Mouse (Mus musculus): ENCODE measurements around the gene Pgap3.

The Pgap3 gene

DNA sequence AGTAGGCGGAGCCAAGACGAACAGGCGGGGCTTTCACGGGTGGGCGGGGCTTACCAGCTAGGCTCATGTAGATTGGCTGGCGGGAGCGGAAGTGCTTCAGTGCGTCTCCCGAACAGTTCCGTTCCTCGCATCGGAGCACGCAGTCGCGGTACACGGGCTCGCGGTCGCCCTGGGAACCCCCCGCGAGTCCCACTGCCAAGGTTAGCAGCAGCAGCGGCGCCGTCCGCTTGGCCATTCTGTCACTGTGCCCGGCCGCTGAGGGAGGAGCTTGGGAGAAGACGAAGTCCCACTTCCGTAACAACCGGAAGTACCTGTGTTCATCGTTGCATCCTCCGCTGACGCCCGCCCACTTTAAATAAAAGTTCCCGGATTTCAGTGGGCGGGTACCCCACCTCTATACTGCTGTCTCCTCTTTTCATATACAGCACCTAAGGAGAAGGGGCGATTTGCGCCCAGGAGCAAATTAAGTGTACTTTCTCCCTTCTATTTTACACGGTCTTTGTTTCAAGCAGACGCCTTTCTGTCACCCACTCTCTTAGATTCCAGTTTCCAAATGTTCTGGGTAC is at the start of gene Pgap3:
Gene Pgap3, minus strand, starts transcription at position 330 of the 566 bp plus-strand sequence.
- DNase-seq (ENCODE audit: low read depth, low spot score): peak; percentile 81

GRCm38 (mm10) chr11:98449419-98449818 is 49.1 kb upstream of the Pgap3 start:
- no peak for DNase-seq (ENCODE audit: low read depth, low spot score)

- no peak for DNase-seq (ENCODE audit: low read depth, low spot score)
These were observed 48.0 kb upstream of the Pgap3 start for GRCm38 (mm10) chr11:98448191-98448790.

DNA sequence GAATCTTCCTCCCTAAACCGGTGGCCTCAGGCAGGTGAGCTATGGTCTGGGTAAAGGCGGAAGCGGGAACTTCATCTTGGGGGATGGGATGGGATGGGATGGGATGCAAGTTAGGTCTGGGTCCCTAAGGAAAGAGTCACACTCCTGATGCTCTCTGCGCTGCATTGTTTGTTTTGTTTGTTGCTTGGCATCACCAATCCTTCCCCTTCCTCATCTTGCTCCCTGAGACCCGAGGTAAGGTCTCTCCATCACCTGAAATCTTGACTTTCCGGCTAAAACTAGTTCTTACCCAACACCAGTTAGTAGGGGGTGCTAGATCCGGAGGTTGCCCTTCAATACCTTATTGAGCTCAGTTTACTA is 47.2 kb upstream of the Pgap3 start:
- DNase-seq (ENCODE audit: low read depth, low spot score): no peak

- DNase-seq (ENCODE audit: low read depth, low spot score): no peak
These were observed 46.5 kb upstream of the Pgap3 start for GRCm38 (mm10) chr11:98446562-98447474.

DNA sequence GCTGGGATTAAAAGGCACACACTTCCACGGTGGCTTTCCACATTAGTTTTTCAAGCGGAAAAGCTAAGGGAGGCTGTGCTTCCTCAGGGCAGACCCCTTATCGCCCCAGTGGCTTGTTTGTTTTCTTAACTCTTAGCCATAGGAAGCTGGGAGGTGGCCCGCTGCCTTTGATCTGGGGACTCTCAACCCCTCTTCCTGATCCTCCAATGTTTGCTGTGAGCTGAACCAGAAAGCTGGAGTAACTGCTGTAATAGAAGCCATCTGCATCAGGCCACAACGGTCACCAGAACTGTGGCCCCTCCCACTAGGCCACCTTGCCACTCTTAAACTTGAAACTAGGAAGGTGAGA is 45.9 kb upstream of the Pgap3 start, which contains the start of gene Grb7:
Gene Grb7, plus strand, starts transcription at position 182 of the 349 bp plus-strand sequence.
- no peak for DNase-seq (ENCODE audit: low read depth, low spot score)

GRCm38 (mm10) chr11:98445679-98446078 is 45.4 kb upstream of the Pgap3 start:
- DNase-seq (ENCODE audit: low read depth, low spot score): no peak

DNA sequence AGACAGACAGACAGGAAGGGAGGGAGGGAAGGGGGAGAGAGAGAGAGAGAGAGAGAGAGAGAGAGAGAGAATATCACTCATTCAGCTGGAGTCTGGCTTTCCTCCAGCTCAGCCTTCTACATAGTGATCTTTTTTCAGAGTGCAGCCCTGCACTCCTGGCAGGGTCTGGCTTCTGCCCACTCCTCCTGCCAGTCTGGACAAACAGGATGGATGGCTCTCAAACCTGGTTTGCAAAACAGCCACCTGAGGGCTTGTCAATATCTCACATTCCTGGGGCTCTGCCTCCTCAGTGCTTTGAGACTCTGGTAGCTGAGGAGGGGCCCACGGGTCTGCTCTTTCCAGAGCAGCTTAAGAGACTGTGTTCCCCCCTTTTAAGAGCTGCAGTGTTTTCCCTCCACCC is 44.9 kb upstream of the Pgap3 start:
- DNase-seq (ENCODE audit: low read depth, low spot score): no peak

GRCm38 (mm10) chr11:98443688-98444087 is 43.4 kb upstream of the Pgap3 start:
- no peak for DNase-seq (ENCODE audit: low read depth, low spot score)

- peak; percentile 81 for DNase-seq (ENCODE audit: low read depth, low spot score)
These were observed 38.3 kb upstream of the Pgap3 start, which contains the start of gene Mien1 for GRCm38 (mm10) chr11:98438331-98439158. TSS of gene Mien1 (minus strand) at chr11:98438991.

DNA sequence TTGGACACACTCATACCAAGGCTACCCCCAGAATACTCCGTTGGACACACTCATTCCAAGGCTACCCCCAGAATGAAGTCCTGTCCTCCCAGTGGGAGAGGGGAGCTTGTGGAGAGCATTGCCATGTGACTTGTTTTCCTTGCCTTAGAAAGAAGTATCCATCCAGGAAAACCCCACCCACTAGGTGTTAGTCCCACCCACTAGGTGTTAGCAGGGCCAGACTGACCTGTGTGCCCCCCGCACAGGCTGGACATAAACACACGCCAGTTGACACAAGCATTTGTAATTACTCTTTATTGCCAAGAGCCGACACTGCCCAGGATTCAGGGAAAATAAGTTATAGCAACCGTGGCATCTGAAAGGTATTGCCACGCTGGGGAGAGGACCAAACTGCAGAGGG is 37.2 kb upstream of the Pgap3 start:
- no peak for DNase-seq (ENCODE audit: low read depth, low spot score)

GRCm38 (mm10) chr11:98435723-98436122 is 35.4 kb upstream of the Pgap3 start:
- no peak for DNase-seq (ENCODE audit: low read depth, low spot score)

- DNase-seq (ENCODE audit: low read depth, low spot score): no peak
These were observed 31.6 kb upstream of the Pgap3 start for GRCm38 (mm10) chr11:98431743-98432502.

GRCm38 (mm10) chr11:98428436-98428835 is 28.1 kb upstream of the Pgap3 start:
- no peak for DNase-seq (ENCODE audit: low read depth, low spot score)

DNA sequence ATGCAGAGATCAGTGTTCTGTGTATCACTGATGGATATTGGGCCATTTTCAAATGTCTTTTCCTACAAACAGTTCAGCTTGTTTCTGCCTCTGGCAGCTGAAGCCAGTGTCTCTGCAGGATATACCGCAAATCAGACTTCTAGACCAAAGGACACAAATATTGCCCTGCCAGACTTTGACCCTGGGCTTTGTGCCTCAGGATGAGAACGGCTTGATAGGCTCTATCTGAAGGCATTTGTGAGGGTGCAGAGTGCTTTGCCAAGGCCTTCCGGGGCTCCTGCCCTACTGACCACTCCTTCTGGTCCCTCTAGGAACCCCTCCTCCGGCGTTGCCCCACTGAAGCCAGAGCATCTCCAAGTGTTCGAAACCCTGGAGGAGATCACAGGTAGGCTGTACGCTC is 26.3 kb upstream of the Pgap3 start:
- DNase-seq (ENCODE audit: low read depth, low spot score): no peak

DNA sequence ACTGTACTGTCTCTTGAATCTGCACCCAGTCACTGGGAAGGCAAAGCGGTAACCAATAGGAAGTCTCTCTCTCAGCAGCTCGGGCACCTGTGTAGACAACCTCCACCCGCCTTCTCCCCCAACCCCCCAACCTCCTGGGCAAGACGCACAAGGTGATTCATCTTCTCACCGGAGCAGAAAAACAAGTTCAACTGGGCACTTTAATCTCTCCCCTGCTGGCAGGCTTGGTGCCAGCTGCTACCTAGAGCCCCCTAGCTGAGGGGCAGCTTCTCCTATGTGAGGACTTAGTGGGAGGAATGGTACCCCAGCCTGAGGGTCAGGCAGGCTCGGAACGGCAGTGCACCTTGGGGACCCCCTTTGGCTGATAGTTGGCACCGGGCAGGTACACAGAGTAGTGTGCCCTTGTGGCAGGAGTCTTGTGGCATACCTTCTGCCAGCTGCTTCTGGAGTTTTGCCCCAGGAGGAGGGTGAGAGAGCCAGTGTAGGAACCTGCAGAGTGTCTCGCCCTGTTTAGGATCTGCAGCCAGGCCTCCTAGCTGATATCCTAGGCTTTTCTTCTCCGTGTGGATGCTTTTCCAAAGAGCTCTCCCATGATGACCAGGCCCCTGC is 18.8 kb upstream of the Pgap3 start:
- DNase-seq (ENCODE audit: low read depth, low spot score): no peak

GRCm38 (mm10) chr11:98418273-98418672 is 18.0 kb upstream of the Pgap3 start:
- no peak for DNase-seq (ENCODE audit: low read depth, low spot score)

DNA sequence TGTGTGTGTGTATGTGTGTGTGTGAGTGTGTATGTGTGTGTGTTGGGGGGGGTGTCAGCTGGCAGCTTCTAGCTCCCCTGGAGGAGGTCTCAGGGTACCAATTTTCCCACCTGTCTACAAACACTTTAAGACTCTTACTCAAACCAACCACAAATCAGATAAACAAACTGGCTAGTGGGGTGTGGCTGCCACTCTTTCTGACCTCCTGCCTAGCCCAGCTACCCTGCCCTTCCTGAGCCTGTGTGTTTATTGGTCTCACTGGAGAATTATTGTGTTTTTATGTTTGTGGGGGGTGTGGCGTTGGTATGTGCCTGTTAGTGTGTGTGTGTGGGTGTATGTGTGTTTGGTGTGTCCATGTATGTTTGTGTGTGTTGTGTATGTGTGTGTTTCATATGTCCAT is 16.8 kb upstream of the Pgap3 start:
- DNase-seq (ENCODE audit: low read depth, low spot score): no peak

GRCm38 (mm10) chr11:98414162-98414561 is 13.9 kb upstream of the Pgap3 start:
- DNase-seq (ENCODE audit: low read depth, low spot score): no peak

DNA sequence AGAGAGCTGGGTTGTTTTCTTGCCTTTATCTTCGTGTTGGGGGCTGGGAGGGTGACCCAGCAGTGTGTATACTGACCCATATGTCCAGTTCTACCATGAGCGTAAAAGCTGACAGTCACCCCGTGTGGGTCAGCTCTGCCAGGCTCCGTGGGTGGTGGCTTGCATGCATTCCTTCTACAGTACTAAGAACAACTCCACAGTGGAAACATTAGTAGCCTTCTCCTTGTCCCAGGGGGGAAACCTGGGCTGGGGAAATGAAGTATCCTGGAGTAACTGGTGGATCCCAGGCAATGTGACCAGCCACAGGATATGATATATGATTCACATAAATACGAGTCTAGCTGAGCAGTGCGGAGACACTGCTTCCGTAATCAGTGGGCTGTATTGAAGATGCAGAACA is 13.4 kb upstream of the Pgap3 start:
- DNase-seq (ENCODE audit: low read depth, low spot score): no peak
